Mouse (Mus musculus): ENCODE measurements around the gene D17Wsu92e.

DNA sequence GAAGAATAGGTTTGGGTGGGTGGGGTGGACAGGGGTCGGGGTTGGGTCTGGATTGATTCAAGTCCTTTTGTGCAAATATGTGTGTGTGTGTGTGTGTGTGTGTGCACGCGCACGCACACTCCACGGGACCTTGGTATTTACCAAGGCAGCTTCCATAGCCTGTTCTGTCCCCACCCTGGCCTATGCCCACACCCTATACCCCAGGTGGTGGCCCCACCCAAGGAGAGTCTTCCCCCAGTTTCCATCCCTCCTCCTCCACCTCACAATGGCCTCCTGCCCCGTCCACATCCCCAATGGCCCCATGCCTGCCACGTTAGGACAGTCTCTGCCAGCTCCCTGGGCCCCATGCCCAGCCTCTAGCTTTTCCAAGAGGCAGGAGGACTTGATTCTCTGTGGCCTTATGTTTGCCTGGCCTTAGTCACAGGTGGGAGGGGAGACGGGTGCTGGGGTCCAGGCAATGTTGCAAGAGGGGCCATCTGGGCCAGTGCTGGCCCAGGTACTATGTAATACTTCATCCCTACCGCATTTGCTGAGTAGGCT, 99.3 kb downstream of the D17Wsu92e start:
- TF ChIP-seq CTCF (IDR thresholded peaks at IDR 0.05; ENCODE audit: control insufficient read depth, insufficient read depth, low read length) = no peak
- no peak for TF ChIP-seq POLR2A (IDR thresholded peaks at IDR 0.05; ENCODE audit: borderline replicate concordance, control insufficient read depth, low read depth, low read length)

Measured in bone marrow, adult 2 months (tissue).